Mouse (Mus musculus) limb, embryonic 11.5 days (tissue): Measurements from ENCODE around the gene 1700023F06Rik. TPM values are rescaled to one million over a fixed set of nuclear protein-coding genes. Genes with fewer than 3 reads are reported as not detected.

ENCODE experiments used
- ATAC-seq: fragments of 200-750 bp; cut with Nextera tagmentation; 2 replicates; pipeline ENCODE4 v1.8.0; 2017; ENCODE audit warnings: low read depth; ENCODE audit not compliant: insufficient number of reproducible peaks, low FRiP score, low TSS enrichment
- DNase-seq: peaks from one replicate; pipeline ENCODE4 v3.0.0-alpha.2; 2015; ENCODE audit warnings: low spot score
- H3K27ac ChIP-seq: fragments of 300-500 bp; sonication (generic); replicated peaks from 2 replicates; pipeline ENCODE4 v1.5.1; 2014; ENCODE audit warnings: low read depth, mild to moderate bottlenecking, low read length
- H3K27me3 ChIP-seq: fragments of 300-500 bp; sonication (generic); 2 replicates; pipeline ENCODE4 v1.6.1; 2014; ENCODE audit warnings: mild to moderate bottlenecking, low read length, mixed read lengths; ENCODE audit not compliant: control insufficient read depth, insufficient read depth
- H3K36me3 ChIP-seq: fragments of 300-500 bp; sonication (generic); 2 replicates; pipeline ENCODE4 v1.6.1; 2014; ENCODE audit warnings: mild to moderate bottlenecking, low read length, moderate library complexity, mixed read lengths; ENCODE audit not compliant: control insufficient read depth, insufficient read depth
- H3K4me1 ChIP-seq: fragments of 300-500 bp; sonication (generic); 2 replicates; pipeline ENCODE4 v1.6.1; 2014; ENCODE audit warnings: low read length, mixed read lengths; ENCODE audit not compliant: control insufficient read depth, insufficient read depth
- H3K4me2 ChIP-seq: fragments of 300-500 bp; sonication (generic); 2 replicates; pipeline ENCODE4 v1.6.1; 2014; ENCODE audit warnings: low read depth, mild to moderate bottlenecking, moderate library complexity; ENCODE audit not compliant: severe bottlenecking
- H3K4me3 ChIP-seq: fragments of 300-500 bp; sonication (generic); 2 replicates; pipeline ENCODE4 v1.5.1; 2014; ENCODE audit warnings: low read depth, low read length
- H3K9ac ChIP-seq: fragments of 300-500 bp; sonication (generic); 2 replicates; pipeline ENCODE4 v1.6.1; 2014; ENCODE audit warnings: mild to moderate bottlenecking, low read length
- H3K9me3 ChIP-seq: fragments of 300-500 bp; sonication (generic); 2 replicates; pipeline ENCODE4 v1.6.1; 2016; ENCODE audit warnings: low read length; ENCODE audit not compliant: control insufficient read depth
- WGBS: fragments of 180-500 bp; shearing (Covaris S2); extraction: QIAGEN DNeasy Blood & Tissue Kit; methylation state at CpG from one replicate; pipeline ENCODE4 v1.1.7; 2014; 5-methylcytosine and 5-hydroxymethylcytosine counted together
- polyA plus RNA-seq: library from polyadenylated mRNA; unstranded; fragments of >200 nt; fragmentation: Nextera tagmentation; extraction: Ambion mirVana; gene quantifications from 2 replicates; pipeline ENCODE4 v1.2.1, GENCODE M21; 2014

Gene 1700023F06Rik
- polyA plus RNA-seq, 1 experiment from 2014 or later: 0.48 TPM

DNA sequence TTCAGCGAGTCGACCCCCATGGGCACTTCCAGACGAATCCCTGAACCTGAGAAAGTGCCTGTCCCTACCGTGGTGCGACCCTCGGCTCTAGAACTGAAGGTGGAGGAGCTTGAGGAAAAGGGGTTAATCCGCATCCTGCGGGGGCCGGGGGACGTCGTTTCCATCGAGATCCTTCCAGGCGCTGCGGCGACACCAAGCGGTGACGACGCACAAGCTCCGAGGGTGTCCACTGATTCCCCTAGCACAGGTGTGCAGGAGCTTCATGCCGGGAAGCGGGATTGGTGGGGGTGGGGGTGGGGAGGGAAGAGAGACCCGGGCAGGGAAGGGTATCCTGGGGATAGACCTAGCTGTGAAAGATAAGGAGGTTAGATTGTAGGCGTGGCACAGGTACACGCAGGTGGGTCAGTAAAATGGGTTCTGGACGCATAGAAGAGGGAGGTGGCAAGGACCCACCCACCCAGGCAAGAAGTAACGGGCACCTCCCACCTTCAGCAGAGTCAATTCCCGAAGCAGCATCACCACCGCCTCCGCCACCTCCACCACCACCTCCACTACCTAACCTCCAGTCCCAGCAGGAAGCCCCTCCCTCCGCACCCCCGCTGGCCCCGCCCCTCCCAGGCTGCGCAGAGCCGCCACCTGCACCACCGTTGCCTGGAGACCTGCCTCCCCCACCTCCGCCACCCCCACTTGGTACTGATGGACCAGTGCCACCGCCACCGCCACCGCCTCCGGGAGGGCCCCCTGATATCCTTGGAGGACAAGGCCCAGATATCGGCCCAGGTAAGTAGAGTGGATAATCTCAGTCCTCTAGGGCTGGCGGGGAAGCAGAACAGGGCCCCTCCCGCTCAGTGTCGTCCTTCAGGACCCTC is 15.2 kb downstream of the 1700023F06Rik start:
- no peak overlapping the region for H3K9ac ChIP-seq
- no peaks in the 10 kb centered on the region for H3K36me3 ChIP-seq
- peaks cover 82% of the 10 kb centered on the region for H3K27me3 ChIP-seq
- peak overlapping the region; percentile 36; the same call in 1 of the 2 replicates for H3K4me2 ChIP-seq
- DNase-seq (peak; percentile 54), ATAC-seq (no peak)
- H3K4me3 ChIP-seq: peak overlapping the region; percentile 20
- H3K4me1 ChIP-seq: no peaks in the 10 kb centered on the region
- H3K27ac ChIP-seq: no peak overlapping the region
- no peaks in the 10 kb centered on the region for H3K9me3 ChIP-seq
- 4% methylated on average over 43 of the region's 44 CpGs for WGBS

DNA sequence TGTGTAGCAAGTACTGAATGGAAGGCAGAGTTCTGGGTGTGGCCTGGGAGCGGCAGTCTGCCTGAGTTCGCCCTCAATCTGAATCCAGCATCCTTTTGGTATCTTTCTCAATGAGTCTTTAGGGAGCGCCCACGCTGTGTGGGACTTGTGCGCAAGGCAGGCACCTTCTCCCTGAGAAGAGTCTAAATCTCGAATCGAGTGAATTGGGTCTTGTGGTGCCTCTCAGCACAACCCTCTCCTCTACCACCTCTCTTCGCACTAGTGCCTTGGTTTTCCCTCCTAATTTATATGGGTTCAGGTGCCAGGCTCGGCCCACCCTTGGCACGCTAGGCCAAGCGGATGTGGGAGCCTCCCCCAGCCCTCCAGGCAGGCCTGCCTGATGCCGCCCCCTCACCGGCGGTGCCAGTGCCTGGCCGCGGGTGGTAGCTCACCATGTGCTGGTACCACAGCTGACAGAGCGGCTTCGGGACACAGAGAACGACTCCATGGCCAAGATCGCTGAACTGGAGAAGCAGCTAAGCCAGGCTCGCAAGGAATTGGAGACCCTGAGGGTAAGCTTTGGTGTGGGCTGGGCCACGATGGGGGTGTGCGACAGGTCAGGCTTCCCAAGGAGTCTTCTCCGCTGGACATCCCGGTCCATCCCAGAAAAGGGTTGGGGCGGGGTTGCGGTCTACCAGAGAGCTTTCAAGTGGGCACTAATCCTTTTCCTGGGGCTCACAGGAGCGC is 16.0 kb downstream of the 1700023F06Rik start:
- peaks cover 74% of the 10 kb centered on the region for H3K27me3 ChIP-seq
- WGBS: 14% methylated on average over 28 of the region's 28 CpGs
- H3K9ac ChIP-seq: no peak overlapping the region
- H3K4me3 ChIP-seq: peak overlapping the region; percentile 20
- no peaks in the 10 kb centered on the region for H3K9me3 ChIP-seq
- H3K4me2 ChIP-seq: peak overlapping the region; percentile 36; the same call in 1 of the 2 replicates
- no peaks in the 10 kb centered on the region for H3K36me3 ChIP-seq
- no peak overlapping the region for H3K27ac ChIP-seq
- DNase-seq (no peak), ATAC-seq (no peak)
- H3K4me1 ChIP-seq: no peaks in the 10 kb centered on the region

GRCm38 (mm10) chr11:103184891-103185290 is 23.5 kb downstream of the 1700023F06Rik start:
- H3K36me3 ChIP-seq: no peaks in the 10 kb centered on the region
- 0 out of 2 replicates have a peak, but pooled peaks cover 5% of the 10 kb centered on the region for H3K27me3 ChIP-seq
- WGBS: 37% methylated on average over 2 of the region's 2 CpGs
- H3K27ac ChIP-seq: no peak overlapping the region
- no peak for ATAC-seq
- H3K9me3 ChIP-seq: no peaks in the 10 kb centered on the region
- DNase-seq: peak; percentile 57
- H3K4me2 ChIP-seq: no peak overlapping the region
- H3K9ac ChIP-seq: no peak overlapping the region
- no peaks in the 10 kb centered on the region for H3K4me1 ChIP-seq
- no peak overlapping the region for H3K4me3 ChIP-seq

DNA sequence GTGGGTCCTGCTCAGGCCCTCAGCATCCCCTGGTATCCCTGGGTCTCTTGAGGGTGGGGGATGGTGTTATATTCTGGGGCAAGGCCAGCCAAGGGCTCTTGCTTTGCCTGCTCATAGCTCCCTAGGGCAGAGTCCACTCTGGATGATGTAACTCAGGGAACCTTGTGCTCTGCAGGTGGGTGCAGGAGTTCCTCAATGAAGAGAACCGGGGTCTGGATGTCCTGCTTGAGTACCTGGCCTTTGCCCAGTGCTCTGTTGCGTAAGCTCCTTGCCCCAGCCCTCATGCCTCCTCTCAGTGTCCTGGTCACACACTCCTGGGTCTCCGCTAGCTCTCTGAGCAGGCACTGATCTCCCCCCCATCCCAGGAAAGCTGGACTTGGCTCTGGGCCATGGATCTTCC is 26.4 kb downstream of the 1700023F06Rik start:
- no peaks in the 10 kb centered on the region for H3K36me3 ChIP-seq
- no peak for ATAC-seq
- no peak overlapping the region for H3K27ac ChIP-seq
- H3K4me2 ChIP-seq: no peak overlapping the region
- no peaks in the 10 kb centered on the region for H3K27me3 ChIP-seq
- no peak overlapping the region for H3K9ac ChIP-seq
- no peaks in the 10 kb centered on the region for H3K4me1 ChIP-seq
- WGBS: 94% methylated on average over 3 of the region's 3 CpGs
- H3K9me3 ChIP-seq: no peaks in the 10 kb centered on the region
- no peak overlapping the region for H3K4me3 ChIP-seq
- no peak for DNase-seq

DNA sequence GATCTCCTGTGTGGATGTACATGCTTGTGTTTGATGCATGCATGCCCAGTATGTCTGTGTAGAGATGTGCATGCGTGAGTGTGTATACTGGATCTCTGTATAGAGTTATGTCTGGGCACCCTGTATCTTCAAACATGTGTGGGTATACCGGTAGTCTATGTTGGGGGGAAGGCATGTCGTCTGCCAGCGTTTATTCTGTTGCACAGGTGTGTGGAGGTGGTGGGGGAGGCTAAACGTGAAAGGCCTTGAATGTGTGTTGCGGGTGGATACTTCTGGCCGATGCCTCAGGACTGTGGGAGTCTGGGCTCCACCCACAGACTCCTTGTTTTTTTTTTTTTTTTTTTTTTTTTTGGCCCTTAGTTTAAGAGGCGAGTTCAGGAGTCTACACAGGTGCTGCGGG is 27.0 kb downstream of the 1700023F06Rik start:
- Histone ChIP-seq H3K4me3 (no peak overlapping the region), H3K36me3 (no peaks in the 10 kb centered on the region), H3K27me3 (no peaks in the 10 kb centered on the region), H3K27ac (no peak overlapping the region), H3K9ac (no peak overlapping the region), H3K4me1 (no peaks in the 10 kb centered on the region), H3K4me2 (no peak overlapping the region), H3K9me3 (no peaks in the 10 kb centered on the region)
- DNase-seq (no peak), ATAC-seq (no peak)
- 75% methylated on average over 9 of the region's 9 CpGs for WGBS

- Histone ChIP-seq H3K36me3 (no peaks in the 10 kb centered on the region), H3K27me3 (no peaks in the 10 kb centered on the region), H3K4me2 (no peak overlapping the region), H3K9ac (no peak overlapping the region), H3K9me3 (no peaks in the 10 kb centered on the region), H3K4me1 (no peaks in the 10 kb centered on the region), H3K27ac (no peak overlapping the region), H3K4me3 (no peak overlapping the region)
- WGBS: 73% methylated on average over 1 of the region's 1 CpGs
- no peak for DNase-seq
- ATAC-seq: no peak
Measured at GRCm38 (mm10) chr11:103180426-103180825, 27.9 kb downstream of the 1700023F06Rik start.

DNA sequence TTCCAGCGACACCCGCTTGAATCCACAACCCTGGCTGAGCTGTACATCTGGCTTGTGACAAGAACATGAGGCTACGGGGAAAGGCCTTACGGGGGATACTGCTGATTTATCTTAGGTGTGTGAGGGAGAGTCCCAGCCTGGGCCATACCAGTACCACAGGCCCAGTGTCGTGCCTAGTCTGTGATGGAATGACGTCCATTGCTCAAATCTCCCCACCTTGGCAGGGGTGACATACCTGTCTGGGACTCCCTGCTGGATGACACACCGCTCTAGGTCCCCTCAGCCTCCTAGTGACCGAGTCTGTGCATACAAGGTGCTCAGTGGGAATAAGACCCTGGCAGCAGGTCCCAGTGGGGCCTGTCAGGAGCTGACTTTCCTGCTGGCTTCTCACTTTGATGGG is 29.6 kb downstream of the 1700023F06Rik start:
- ATAC-seq: no peak

DNA sequence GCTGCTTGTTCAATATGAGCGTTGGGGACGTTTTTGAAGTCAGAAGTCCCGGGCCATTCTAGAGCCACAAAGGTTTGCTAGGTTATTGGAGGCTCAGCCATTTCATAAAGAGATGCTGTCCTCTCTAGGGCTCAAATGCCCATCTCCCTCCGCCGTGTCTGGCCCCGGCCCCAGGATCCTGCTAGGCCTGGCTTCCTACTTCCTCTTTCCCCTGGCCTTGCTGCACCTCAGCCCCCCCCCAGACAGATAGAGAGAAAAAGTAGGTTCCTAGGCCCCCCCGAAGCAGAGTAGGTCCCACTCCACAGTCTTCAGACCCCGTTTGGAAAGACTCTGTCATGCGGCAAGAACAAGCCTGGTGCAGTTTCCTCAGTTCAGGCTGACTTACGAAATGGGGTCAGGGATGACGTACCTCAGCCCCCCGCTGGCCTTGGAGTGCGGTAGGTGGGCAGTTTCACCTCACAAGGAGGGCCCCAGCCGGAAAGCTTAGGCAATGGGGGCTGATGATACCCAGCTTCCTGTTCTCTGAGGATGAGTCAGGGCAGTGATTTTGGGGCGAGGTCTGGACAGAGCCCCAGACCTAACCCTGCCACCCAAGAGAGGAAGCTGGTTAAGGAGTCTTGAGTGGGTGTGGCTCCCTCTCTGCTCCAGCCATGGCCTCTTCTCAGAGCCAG is 30.4 kb downstream of the 1700023F06Rik start:
- no peaks in the 10 kb centered on the region for H3K36me3 ChIP-seq
- H3K4me3 ChIP-seq: no peak overlapping the region
- peaks cover 3% of the 10 kb centered on the region; the same call in 1 of the 2 replicates for H3K27me3 ChIP-seq
- no peak for DNase-seq
- ATAC-seq: no peak
- H3K9me3 ChIP-seq: no peaks in the 10 kb centered on the region
- 83% methylated on average over 15 of the region's 15 CpGs for WGBS
- H3K27ac ChIP-seq: no peak overlapping the region
- no peak overlapping the region for H3K4me2 ChIP-seq
- H3K4me1 ChIP-seq: 0 out of 2 replicates have a peak, but pooled peaks cover 6% of the 10 kb centered on the region
- no peak overlapping the region for H3K9ac ChIP-seq

More for the DNA sequence above, 29.6 kb downstream of the 1700023F06Rik start:
- Histone ChIP-seq H3K4me2 (no peak overlapping the region), H3K9ac (no peak overlapping the region), H3K36me3 (no peaks in the 10 kb centered on the region), H3K27ac (no peak overlapping the region), H3K9me3 (no peaks in the 10 kb centered on the region), H3K4me1 (0 out of 2 replicates have a peak, but pooled peaks cover 6% of the 10 kb centered on the region), H3K27me3 (0 out of 2 replicates have a peak, but pooled peaks cover 2% of the 10 kb centered on the region), H3K4me3 (no peak overlapping the region)
- no peak for DNase-seq
- 90% methylated on average over 8 of the region's 8 CpGs for WGBS
